Mouse (Mus musculus): Measurements from ENCODE around the gene Paqr7. TPM values are rescaled to one million over a fixed set of nuclear protein-coding genes. Genes with fewer than 3 reads are reported as not detected.
A peak's percentile ranks its signal among the peaks of the same experiment; 100 is the strongest.

The Paqr7 gene
- polyA plus RNA-seq, 1 experiment from 2014 or later: 1.1 TPM

GRCm38 (mm10) chr4:134548169-134548938 is 51.9 kb downstream of the Paqr7 start:
- 62% methylated on average over 18 of the region's 18 CpGs for WGBS
- Histone ChIP-seq H3K4me3 (ENCODE audit: low read depth, low read length) (no peak overlapping the region), H3K4me1 (ENCODE audit: insufficient read depth) (0 out of 2 replicates have a peak, but pooled peaks cover 3% of the 10 kb centered on the region), H3K9ac (peak overlapping the region; percentile 11; the same call in 1 of the 2 replicates), H3K9me3 (ENCODE audit: low read depth, low read length) (peaks cover 6% of the 10 kb centered on the region; the same call in 1 of the 2 replicates), H3K27ac (ENCODE audit: low read depth) (no peak overlapping the region), H3K36me3 (ENCODE audit: insufficient read depth) (peaks cover 60% of the 10 kb centered on the region), H3K4me2 (no peak overlapping the region), H3K27me3 (ENCODE audit: insufficient read depth, low read length) (no peaks in the 10 kb centered on the region)
- TF ChIP-seq CTCF (IDR thresholded peaks at IDR 0.05; ENCODE audit: low read depth): no peak
- DNase-seq: peak; percentile 68
- ATAC-seq (ENCODE audit: insufficient read depth): no peak

- no peak for ATAC-seq (ENCODE audit: insufficient read depth)
- H3K4me1 ChIP-seq (ENCODE audit: insufficient read depth): 0 out of 2 replicates have a peak, but pooled peaks cover 3% of the 10 kb centered on the region
- WGBS: 97% methylated on average over 8 of the region's 8 CpGs
- peaks cover 6% of the 10 kb centered on the region; the same call in 1 of the 2 replicates for H3K9me3 ChIP-seq (ENCODE audit: low read depth, low read length)
- H3K36me3 ChIP-seq (ENCODE audit: insufficient read depth): peaks cover 50% of the 10 kb centered on the region
- no peak for DNase-seq
- no peaks in the 10 kb centered on the region for H3K27me3 ChIP-seq (ENCODE audit: insufficient read depth, low read length)
- H3K9ac ChIP-seq: no peak overlapping the region
- no peak overlapping the region for H3K4me2 ChIP-seq
- H3K4me3 ChIP-seq (ENCODE audit: low read depth, low read length): no peak overlapping the region
- no peak overlapping the region for H3K27ac ChIP-seq (ENCODE audit: low read depth)
- peak; percentile 34 for TF ChIP-seq CTCF (IDR thresholded peaks at IDR 0.05; ENCODE audit: low read depth)
These were observed 53.4 kb downstream of the Paqr7 start for GRCm38 (mm10) chr4:134549899-134550298.

- DNase-seq (peak; percentile 80), ATAC-seq (ENCODE audit: insufficient read depth) (peak; percentile 90)
- Histone ChIP-seq H3K27me3 (ENCODE audit: insufficient read depth, low read length) (no peaks in the 10 kb centered on the region), H3K27ac (ENCODE audit: low read depth) (peak within 1 kb of the TSS; percentile 86), H3K9me3 (ENCODE audit: low read depth, low read length) (peaks cover 6% of the 10 kb centered on the region; the same call in 1 of the 2 replicates), H3K4me1 (ENCODE audit: insufficient read depth) (0 out of 2 replicates have a peak, but pooled peaks cover 3% of the 10 kb centered on the region), H3K4me2 (peak within 1 kb of the TSS; percentile 79), H3K4me3 (ENCODE audit: low read depth, low read length) (peak within 1 kb of the TSS; percentile 62), H3K36me3 (ENCODE audit: insufficient read depth) (peaks cover 32% of the 10 kb centered on the region), H3K9ac (peak within 1 kb of the TSS; percentile 97)
- no peak for TF ChIP-seq CTCF (IDR thresholded peaks at IDR 0.05; ENCODE audit: low read depth)
- under 1% methylated on average over 54 of the region's 67 CpGs for WGBS
These were observed 55.2 kb downstream of the Paqr7 start, which contains the start of gene Selenon for GRCm38 (mm10) chr4:134551494-134552316. Gene Selenon, minus strand, starts transcription at chr4:134552166.

DNA sequence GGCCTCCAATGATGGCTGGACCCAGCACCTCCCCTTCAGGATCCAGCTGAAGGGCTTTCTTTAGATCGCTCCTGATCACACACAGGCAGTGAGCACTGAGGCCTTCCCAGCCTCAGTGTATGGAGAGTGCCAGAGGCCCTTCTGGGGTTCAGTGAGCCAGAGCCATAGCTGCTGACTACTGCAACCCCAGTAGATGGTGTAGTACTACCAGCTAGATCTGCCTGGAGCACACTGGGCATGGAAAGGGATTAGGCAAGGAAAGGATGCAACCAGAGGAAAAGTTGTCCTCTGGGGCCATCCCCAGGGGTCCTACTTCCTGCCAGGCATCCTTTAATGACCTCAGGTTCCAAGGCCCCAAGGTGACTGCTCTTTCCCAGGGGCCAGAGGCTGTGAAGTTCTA is 57.1 kb downstream of the Paqr7 start:
- ATAC-seq (ENCODE audit: insufficient read depth) (no peak), DNase-seq (no peak)
- Histone ChIP-seq H3K27ac (ENCODE audit: low read depth) (no peak overlapping the region), H3K9ac (no peak overlapping the region), H3K9me3 (ENCODE audit: low read depth, low read length) (peaks cover 6% of the 10 kb centered on the region; the same call in 1 of the 2 replicates), H3K4me3 (ENCODE audit: low read depth, low read length) (no peak overlapping the region), H3K4me1 (ENCODE audit: insufficient read depth) (0 out of 2 replicates have a peak, but pooled peaks cover 2% of the 10 kb centered on the region), H3K27me3 (ENCODE audit: insufficient read depth, low read length) (no peaks in the 10 kb centered on the region), H3K4me2 (no peak overlapping the region), H3K36me3 (ENCODE audit: insufficient read depth) (peaks cover 18% of the 10 kb centered on the region)
- WGBS: 68% methylated on average over 1 of the region's 1 CpGs
- no peak for TF ChIP-seq CTCF (IDR thresholded peaks at IDR 0.05; ENCODE audit: low read depth)

- H3K4me3 ChIP-seq (ENCODE audit: low read depth, low read length): no peak overlapping the region
- DNase-seq (no peak), ATAC-seq (ENCODE audit: insufficient read depth) (no peak)
- no peaks in the 10 kb centered on the region for H3K9me3 ChIP-seq (ENCODE audit: low read depth, low read length)
- no peaks in the 10 kb centered on the region for H3K36me3 ChIP-seq (ENCODE audit: insufficient read depth)
- H3K27me3 ChIP-seq (ENCODE audit: insufficient read depth, low read length): no peaks in the 10 kb centered on the region
- no peak overlapping the region for H3K9ac ChIP-seq
- no peaks in the 10 kb centered on the region for H3K4me1 ChIP-seq (ENCODE audit: insufficient read depth)
- no peak overlapping the region for H3K27ac ChIP-seq (ENCODE audit: low read depth)
- TF ChIP-seq CTCF (IDR thresholded peaks at IDR 0.05; ENCODE audit: low read depth): peak; percentile 50; the same call in 1 of the 2 replicates
- WGBS: 71% methylated on average over 8 of the region's 8 CpGs
- no peak overlapping the region for H3K4me2 ChIP-seq
These were observed 59.6 kb downstream of the Paqr7 start for GRCm38 (mm10) chr4:134555956-134556580.

- Histone ChIP-seq H3K9me3 (ENCODE audit: low read depth, low read length) (no peaks in the 10 kb centered on the region), H3K36me3 (ENCODE audit: insufficient read depth) (no peaks in the 10 kb centered on the region), H3K9ac (no peak overlapping the region), H3K27me3 (ENCODE audit: insufficient read depth, low read length) (no peaks in the 10 kb centered on the region), H3K27ac (ENCODE audit: low read depth) (no peak overlapping the region), H3K4me3 (ENCODE audit: low read depth, low read length) (no peak overlapping the region), H3K4me2 (no peak overlapping the region), H3K4me1 (ENCODE audit: insufficient read depth) (no peaks in the 10 kb centered on the region)
- no peak for ATAC-seq (ENCODE audit: insufficient read depth)
- 16% methylated on average over 15 of the region's 16 CpGs for WGBS
- TF ChIP-seq CTCF (IDR thresholded peaks at IDR 0.05; ENCODE audit: low read depth): no peak
- DNase-seq: no peak
These were observed 61.2 kb downstream of the Paqr7 start for GRCm38 (mm10) chr4:134557626-134558249.

Measured in lung, embryonic 14.5 days (tissue).